Mouse (Mus musculus) layer of hippocampus, adult 9-11 months (tissue): ENCODE results near the gene Fam229b.

ENCODE experiments used
- DNase-seq: peaks from one replicate; pipeline ENCODE4 v3.0.0; 2022

The Fam229b gene

GRCm38 (mm10) chr10:39121412-39121811, 12.3 kb downstream of the Fam229b start:
- no peak for DNase-seq

GRCm38 (mm10) chr10:39109489-39109874, 24.2 kb downstream of the Fam229b start:
- DNase-seq, result no peak

GRCm38 (mm10) chr10:39108837-39109488, 24.8 kb downstream of the Fam229b start:
- DNase-seq, result no peak

- DNase-seq, result no peak
These were observed 26.8 kb downstream of the Fam229b start for GRCm38 (mm10) chr10:39106935-39107334.

- DNase-seq, result no peak
These were observed 27.3 kb downstream of the Fam229b start for GRCm38 (mm10) chr10:39106413-39106812.

GRCm38 (mm10) chr10:39104803-39105449, 28.8 kb downstream of the Fam229b start:
- DNase-seq, result no peak

- DNase-seq, result no peak
These were observed 35.0 kb downstream of the Fam229b start for GRCm38 (mm10) chr10:39098746-39099145.

GRCm38 (mm10) chr10:39096981-39097380, 36.7 kb downstream of the Fam229b start:
- no peak for DNase-seq

GRCm38 (mm10) chr10:39072048-39072447, 61.7 kb downstream of the Fam229b start:
- no peak for DNase-seq
